Mouse (Mus musculus): ENCODE results near the gene Ptch2. TPM values are rescaled to one million over a fixed set of nuclear protein-coding genes. Genes with fewer than 3 reads are reported as not detected.

Gene Ptch2
- total RNA-seq, 2 experiments from 2014 or later, result 1.5 to 1.8 TPM

DNA sequence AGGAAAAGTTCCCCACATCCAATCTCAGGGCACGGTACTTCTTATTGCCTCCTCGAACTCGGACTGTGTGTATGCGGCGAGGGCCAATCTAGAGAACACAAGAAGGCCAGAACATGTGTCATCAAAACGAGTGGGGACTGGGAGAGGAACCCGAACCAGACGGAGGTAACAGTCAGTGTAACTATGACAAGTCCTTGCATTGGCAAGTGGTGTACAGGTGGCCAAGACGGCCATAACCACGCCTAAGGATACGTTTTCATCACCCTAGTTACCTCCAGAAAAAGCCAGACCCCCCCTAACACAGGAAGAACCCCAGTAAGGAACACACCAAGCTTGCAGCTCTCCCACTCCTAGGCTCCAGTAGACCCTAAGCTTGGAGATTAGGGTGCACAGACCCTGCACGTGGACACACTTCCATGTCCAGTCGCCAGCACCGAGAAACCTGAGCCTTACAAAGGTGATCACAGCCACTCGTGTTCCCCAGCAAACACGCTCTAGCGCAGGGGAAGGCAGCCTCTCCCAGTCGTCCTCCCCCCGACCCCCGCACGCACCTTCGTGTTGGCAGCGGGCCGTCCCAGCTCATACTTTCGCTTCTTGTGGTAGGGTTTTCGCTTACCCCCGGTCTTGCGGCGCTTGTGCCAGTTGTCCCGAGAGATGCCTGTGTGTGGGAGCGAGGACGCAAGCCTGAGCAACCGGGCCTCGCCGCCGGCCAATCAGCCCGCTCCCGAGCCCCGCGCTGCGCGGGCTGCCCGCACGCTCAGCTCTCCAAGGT is 59.3 kb downstream of the Ptch2 start:
- DNase-seq, result no peak

DNA sequence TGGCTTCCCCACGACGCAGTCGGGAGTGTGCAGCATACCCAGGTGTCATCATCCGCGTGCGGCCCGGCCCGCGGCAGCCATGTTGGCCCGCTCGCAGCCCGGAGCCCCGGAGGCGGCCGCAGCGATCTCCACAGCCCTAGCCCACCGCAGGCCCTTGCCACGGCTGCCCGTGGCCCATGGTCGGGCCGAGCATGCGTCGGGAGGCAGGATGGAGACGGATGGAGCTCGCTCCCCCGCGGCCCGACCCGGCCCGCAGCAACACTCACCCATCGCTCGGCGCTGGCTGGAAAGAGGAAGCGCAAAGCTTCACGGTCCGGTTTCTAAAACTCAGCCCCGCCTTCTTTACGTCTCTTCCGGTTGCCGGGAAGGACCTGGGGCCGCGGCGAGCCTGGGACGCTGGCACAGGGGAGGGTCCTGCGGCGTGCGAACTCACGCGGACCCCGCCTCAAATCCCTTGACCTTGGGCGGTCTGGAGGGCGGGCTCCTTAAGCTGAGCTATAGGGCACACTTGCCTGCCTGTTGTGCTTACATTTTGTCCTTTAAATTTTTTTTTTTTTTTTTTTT is 60.0 kb downstream of the Ptch2 start, which contains the start of gene Rps8:
Gene Rps8 (minus strand): TSS at position 452 of the 564 bp plus-strand sequence.
- peak; percentile 84 for DNase-seq

DNA sequence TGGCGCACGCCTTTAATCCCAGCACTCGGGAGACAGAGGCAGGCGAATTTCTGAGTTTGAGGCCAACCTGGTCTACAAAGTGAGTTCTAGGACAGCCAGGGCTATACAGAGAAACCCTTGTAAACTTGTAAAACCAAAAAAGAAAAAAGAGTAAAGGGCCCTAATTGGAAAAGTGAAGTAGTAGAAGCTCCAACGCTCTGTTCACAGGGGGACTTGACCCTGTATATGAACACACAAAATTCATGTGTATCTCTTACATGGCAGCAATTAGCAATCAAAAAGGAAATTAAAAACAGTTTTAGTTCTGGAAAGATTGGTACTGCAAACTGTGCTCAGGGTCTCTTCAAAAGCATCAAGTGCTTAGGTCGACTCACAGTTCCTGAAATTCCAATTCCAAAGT is 60.5 kb downstream of the Ptch2 start:
- DNase-seq, result no peak

DNA sequence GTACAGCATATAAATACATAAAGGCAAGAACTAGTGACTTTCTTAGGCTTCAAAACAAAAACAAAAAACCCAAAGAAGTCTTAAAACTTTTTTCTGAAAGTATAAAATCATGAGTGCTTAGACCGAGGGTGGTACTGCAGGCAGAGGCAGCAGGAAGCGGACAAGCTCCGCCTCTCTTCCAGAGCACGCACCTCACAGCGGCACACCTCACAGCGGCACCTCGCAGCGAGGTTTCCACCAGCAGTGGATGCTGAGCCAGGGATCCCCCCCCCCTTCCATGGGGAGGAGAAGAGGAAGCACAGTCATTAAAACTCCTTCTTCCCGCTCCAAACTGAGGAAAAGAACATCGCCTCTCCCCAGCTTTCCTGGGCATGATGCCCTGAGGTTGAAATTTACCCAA is 63.8 kb downstream of the Ptch2 start:
- no peak for DNase-seq

DNA sequence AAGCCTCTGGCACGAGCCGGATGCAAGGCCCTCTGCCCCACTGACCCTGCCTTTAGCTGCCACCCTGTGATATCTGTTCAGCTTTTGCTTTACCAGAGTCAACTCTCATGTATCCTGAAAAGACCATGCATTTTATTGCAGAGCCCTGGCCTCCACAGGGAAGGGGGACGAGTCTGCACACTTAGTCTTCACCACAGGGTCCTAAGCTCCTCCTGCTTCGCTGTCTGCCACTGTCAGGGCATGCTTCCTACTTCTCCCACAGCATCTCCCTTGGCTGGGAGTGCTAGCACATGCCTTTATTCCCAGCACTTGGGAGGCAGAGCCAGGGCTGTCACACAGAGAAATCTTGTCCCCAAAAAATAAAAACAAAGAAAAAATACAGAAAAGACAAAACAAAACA is 65.3 kb downstream of the Ptch2 start:
- no peak for DNase-seq

Small RNA genes lying within 50 kb of the gene (microRNA-seq; reads per million reads assigned to microRNA genes)
- 0 reads per million in 2 experiments for gene Gm22398 (ENCODE audit: borderline replicate concordance in 2 of 2)

Other genes starting within 250 kb of the Ptch2 start
- under 1 TPM; 0.11 to 0.13 TPM for gene Zswim5, start 218.7 kb upstream of the Ptch2 start, total RNA-seq (2021)
- 10 to 100 TPM; 59.0 to 59.9 TPM for gene Urod, start 101.7 kb upstream of the Ptch2 start, total RNA-seq (2021)
- gene Hectd3, start 100.8 kb upstream of the Ptch2 start, total RNA-seq (2021), result 10 to 100 TPM; 13.1 to 14.7 TPM
- 10 to 100 TPM; 17.6 to 18.4 TPM for gene Eif2b3, start 76.7 kb upstream of the Ptch2 start, total RNA-seq (2021)
- 1 to 10 TPM; 2.0 to 3.0 TPM for gene Btbd19, start 29.6 kb downstream of the Ptch2 start, total RNA-seq (2021)
- not detected for gene Tctex1d4, start 30.7 kb downstream of the Ptch2 start, total RNA-seq (2021)
- gene Plk3, start 37.9 kb downstream of the Ptch2 start, total RNA-seq (2021), result under 1 TPM; 0.51 to 0.62 TPM
- 100 to 1,000 TPM; 527 to 576 TPM for gene Rps8, start 60.2 kb downstream of the Ptch2 start, total RNA-seq (2021)
- gene Kif2c, start 86.6 kb downstream of the Ptch2 start, total RNA-seq (2021), result under 1 TPM; 0.36 to 0.40 TPM
- gene Tmem53, start 155.9 kb downstream of the Ptch2 start, total RNA-seq (2021), result 1 to 10 TPM; 3.4 to 6.6 TPM
- not detected for gene Armh1, start 156.1 kb downstream of the Ptch2 start, total RNA-seq (2021)